25 mouse cellular contexts compared by ENCODE assay signal in genomic region chr12:53819982-53820381, GRCm38 (mm10).
"Had no signal": no experiment of that assay in that cellular context is flagged by ENCODE, and none has a peak within 500 bp of the region (broad histone marks: within the 10 kb centered on the region; RNA-seq: fewer than 3 reads in every experiment).

No protein-coding gene starts in this region.

- H3K9me3 ChIP-seq: heart, embryonic 10.5 days; heart, embryonic 12.5 days; hindbrain, embryonic 10.5 days; intestine, embryonic 15.5 days; limb, embryonic 10.5 days; limb, embryonic 12.5 days had no signal

- DNase-seq: forebrain, postnatal 0 days; gastrocnemius, adult 2 months; gastrocnemius, postnatal 10 days; gastrocnemius, postnatal 25 days; heart, adult 18-20 months; heart, postnatal 10 days; heart, postnatal 4 days; kidney, adult 18-20 months; kidney, adult 8-10 months; kidney, postnatal 10 days; kidney, postnatal 25 days; kidney, postnatal 4 days had no signal

- H3K27ac ChIP-seq: gastrocnemius, adult 2 months; heart, embryonic 10.5 days; hindbrain, embryonic 10.5 days; hindbrain, embryonic 12.5 days; hindbrain, embryonic 14.5 days; intestine, embryonic 15.5 days; layer of hippocampus, adult 2 months; left cerebral cortex, adult 2 months; limb, embryonic 10.5 days; limb, embryonic 12.5 days had no signal

- H3K36me3 ChIP-seq: heart, embryonic 10.5 days; heart, embryonic 12.5 days; hindbrain, embryonic 10.5 days; hindbrain, embryonic 12.5 days; intestine, embryonic 15.5 days; limb, embryonic 10.5 days; limb, embryonic 12.5 days had no signal

- H3K27me3 ChIP-seq: heart, embryonic 12.5 days; hindbrain, embryonic 12.5 days; intestine, embryonic 15.5 days had no signal

- H3K4me3 ChIP-seq: gastrocnemius, adult 2 months; heart, embryonic 10.5 days; heart, embryonic 12.5 days; hindbrain, embryonic 10.5 days; hindbrain, embryonic 12.5 days; intestine, embryonic 15.5 days; layer of hippocampus, adult 2 months; left cerebral cortex, adult 2 months; limb, embryonic 10.5 days; limb, embryonic 12.5 days had no signal

- H3K4me2 ChIP-seq: heart, embryonic 12.5 days; hindbrain, embryonic 12.5 days; hindbrain, embryonic 14.5 days; intestine, embryonic 15.5 days; limb, embryonic 12.5 days had no signal

- ATAC-seq: forebrain, postnatal 0 days; hindbrain, embryonic 16.5 days; inflammation-experienced regulatory T-cells, adult 6 months; intestine, embryonic 15.5 days; intestine, postnatal 0 days had no signal

- H3K4me1 ChIP-seq: heart, embryonic 10.5 days; heart, embryonic 12.5 days; hindbrain, embryonic 12.5 days; intestine, embryonic 15.5 days had no signal

- H3K9ac ChIP-seq: forebrain, postnatal 0 days; heart, embryonic 12.5 days; hindbrain, embryonic 12.5 days; hindbrain, embryonic 14.5 days; intestine, embryonic 15.5 days; limb, embryonic 12.5 days had no signal
